Mouse (Mus musculus) spleen, embryonic (tissue): ENCODE data around the gene Galnt4.
"Not testable (repeated sequence)": the region's sequence is repeated elsewhere in the genome, so short reads cannot be mapped to it uniquely, and the experiment has no call there.

Experiments used
- CTCF ChIA-PET: fragments of 350-600 bp; sonication (Branson Sonifier 250); formaldehyde crosslinking; loops from one replicate; lab custom pipeline; 2022; lab: Charles Lee

Gene Galnt4

DNA sequence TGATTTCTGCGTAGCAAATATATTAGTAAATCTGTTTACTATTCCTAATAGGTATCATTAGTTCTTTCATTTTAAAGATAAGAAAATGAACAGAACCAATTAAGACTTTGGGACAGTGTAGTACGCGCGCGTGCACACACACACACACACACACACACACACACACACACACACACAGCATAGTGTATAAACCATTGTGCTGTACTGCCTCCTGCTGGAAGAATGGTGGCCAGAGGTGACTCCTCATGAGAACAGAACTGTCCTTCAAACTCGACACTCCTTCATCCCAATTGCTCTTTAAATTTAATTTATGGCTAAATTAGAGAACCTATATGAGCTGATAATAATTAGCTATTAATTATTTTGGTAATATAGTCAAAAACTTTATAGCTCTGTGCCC, 44.1 kb downstream of the Galnt4 start:
- CTCF ChIA-PET: interaction anchor here (0.7 to 1.0 kb wide), 2 partner anchors 45 to 459 kb away, joined by 3 to 6 read pairs; partner anchors contain the start of gene Galnt4

DNA sequence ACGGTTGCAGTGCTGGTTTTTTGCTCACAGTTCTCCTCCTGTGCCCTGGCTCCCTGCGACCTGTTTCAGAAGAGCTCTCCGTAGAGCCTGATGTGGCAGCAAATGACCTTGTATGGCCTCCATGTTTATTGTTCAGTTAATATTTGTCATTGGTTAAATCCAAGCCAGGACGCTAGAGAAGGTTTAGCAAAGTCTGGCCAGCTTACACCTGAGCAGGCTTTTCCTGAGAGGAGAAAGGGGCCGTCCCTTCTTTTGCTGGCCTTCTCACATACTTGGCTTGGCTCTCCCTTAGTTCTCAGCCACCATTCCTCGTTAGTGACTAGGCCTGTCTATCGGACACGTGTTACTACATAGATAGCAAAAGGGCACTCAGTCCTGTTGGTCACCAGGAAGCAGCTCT, 46.7 kb downstream of the Galnt4 start:
- CTCF ChIA-PET: no interaction called here

DNA sequence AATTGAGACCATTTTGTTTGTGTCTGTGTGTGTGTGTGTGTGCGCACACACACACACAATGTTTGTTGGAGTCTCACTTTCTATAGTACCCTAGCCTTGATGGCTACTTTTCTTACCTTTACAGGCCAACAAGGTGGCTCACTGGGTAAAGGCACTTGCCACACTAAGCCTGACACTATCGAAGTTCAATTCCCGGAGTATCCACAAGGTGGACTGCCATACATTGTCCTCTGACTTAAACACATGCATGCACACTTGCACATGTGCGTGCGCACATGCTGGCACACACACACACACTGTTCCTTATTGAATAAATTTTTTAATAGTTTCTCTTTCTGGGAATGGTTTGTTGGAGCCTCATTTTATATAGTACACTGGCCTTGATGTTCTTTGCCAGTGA, 48.8 kb downstream of the Galnt4 start:
- CTCF ChIA-PET: interaction anchor here (0.6 kb wide), 1 partner anchor 316 kb away, joined by 4 read pairs; no protein-coding TSS in a partner anchor

DNA sequence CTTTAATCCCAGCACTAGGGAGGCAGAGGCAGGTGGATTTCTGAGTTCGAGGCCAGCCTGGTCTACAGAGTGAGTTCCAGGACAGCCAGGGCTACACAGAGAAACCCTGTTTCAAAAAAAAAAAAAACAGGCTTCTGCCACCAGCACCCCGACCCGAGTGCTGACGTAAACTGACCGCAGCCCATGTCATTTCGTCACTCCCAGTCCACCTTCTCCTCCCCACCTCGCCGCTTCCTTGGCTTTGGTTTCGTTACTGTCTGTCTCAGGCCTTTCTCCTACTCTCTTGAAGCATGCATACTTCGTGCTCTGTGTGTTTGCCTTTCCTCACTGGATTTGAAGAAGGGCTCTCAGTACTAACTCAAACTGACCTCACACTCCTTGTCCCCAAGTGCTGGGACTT, 49.7 kb downstream of the Galnt4 start:
- CTCF ChIA-PET: not testable (repeated sequence)

DNA sequence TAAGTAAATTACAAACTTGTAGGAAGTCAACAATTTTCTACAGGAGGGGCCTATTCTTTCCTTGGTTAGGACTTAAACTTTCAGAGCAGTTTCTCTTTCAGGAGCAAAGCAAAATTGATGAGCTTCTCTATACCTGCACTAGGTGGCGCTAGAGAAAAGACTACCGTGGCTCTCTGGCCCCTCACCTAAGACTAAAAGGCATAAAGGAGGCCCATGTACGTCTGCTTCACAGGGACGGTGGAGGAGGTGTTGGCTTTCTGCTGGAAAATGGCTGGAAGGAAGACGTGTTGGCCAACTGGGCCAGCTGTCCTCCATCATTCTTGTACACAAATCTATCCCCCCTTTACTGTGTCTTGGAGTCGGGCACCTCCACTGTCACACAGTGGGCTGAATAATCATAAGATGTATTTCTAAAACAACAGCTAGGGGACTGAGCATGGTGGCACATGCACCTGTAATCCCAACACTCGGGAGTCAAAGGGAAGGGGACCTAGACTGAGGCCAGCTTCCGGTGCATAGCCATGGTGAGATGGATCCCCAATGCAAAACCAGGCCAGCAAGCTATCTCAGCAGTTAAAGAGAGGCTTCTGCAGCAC, 54.1 kb downstream of the Galnt4 start:
- CTCF ChIA-PET: interaction anchor here (0.6 to 1.3 kb wide), 5 partner anchors 65 to 454 kb away, joined by 3 to 8 read pairs (median 3); no protein-coding TSS in a partner anchor
